ENCODE assay signal across 9 mouse cellular contexts in the genomic region with DNA sequence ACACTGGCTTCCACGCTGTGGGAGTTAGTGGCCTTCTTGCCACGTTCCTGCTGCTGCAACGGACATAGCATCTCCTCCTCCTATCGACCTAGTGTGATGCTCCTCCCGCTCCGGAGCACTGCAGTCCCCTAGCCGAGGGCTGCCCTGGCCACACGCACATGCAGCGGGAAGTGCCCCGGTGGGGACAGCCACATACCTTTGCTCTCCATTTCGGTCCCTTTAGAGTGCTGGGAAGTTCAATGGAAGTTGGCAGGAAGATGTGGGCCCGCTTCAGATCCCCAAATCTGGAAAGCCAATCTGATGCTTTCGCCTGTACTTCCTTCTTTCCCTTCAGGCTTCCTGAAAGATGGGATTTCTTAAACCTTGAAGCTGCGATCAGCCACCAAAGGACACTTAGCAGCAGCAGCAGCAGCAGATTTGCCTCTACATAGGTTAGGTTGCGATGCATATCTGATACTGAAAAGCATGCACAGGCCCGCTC. TPM values are rescaled to one million over a fixed set of nuclear protein-coding genes. Genes with fewer than 3 reads are reported as not detected.
A peak's percentile ranks its signal among the peaks of the same experiment; 100 is the strongest.
DNase-seq lines count a peak whose midpoint lies in the region; ATAC-seq lines count a peak whose summit lies in the region.
"Had no signal": no experiment of that assay in that cellular context is flagged by ENCODE, and none has a peak within 500 bp of the region (broad histone marks: within the 10 kb centered on the region; RNA-seq: fewer than 3 reads in every experiment).

A gene (minus strand): TSS at position 431 of the 481 bp plus-strand sequence.

- H3K9ac ChIP-seq in lung, embryonic 15.5 days = no peak within 1 kb of the TSS
- peak within 1 kb of the TSS; percentile 54 for H3K9ac ChIP-seq in embryonic facial prominence, embryonic 14.5 days (ENCODE audit: low read depth, low read length)
- H3K9ac ChIP-seq: liver, embryonic 14.5 days had no signal

- DNase-seq in lung, postnatal 10 days = no peak
- DNase-seq in embryonic facial prominence, embryonic 14.5 days (ENCODE audit: low spot score) = no peak
- DNase-seq in heart, postnatal 4 days = peak; percentile 4
- DNase-seq in left cerebral cortex, postnatal 4 days = peak; percentile 30
- DNase-seq in right cerebral cortex, postnatal 36 days (ENCODE audit: low spot score in 2 of 2) = peak; percentile 8 to 15
- DNase-seq in spleen, adult 12 weeks (ENCODE audit: low spot score) = no peak

- 0 out of 2 replicates have a peak, but pooled peaks cover 4% of the 10 kb centered on the region for H3K4me1 ChIP-seq in lung, embryonic 15.5 days
- H3K4me1 ChIP-seq in embryonic facial prominence, embryonic 14.5 days (ENCODE audit: control insufficient read depth, insufficient read depth, low read length) = peaks cover 6% of the 10 kb centered on the region

- 1% methylated on average over 16 of the region's 16 CpGs for WGBS in lung, embryonic 15.5 days
- under 1% methylated on average over 16 of the region's 16 CpGs for WGBS in embryonic facial prominence, embryonic 14.5 days

- no peaks in the 10 kb centered on the region for H3K36me3 ChIP-seq in lung, embryonic 15.5 days
- no peaks in the 10 kb centered on the region for H3K36me3 ChIP-seq in embryonic facial prominence, embryonic 14.5 days (ENCODE audit: control insufficient read depth, insufficient read depth, low read length)

- intact Hi-C loops in left cerebral cortex, postnatal 4 days (cut with DNase I) = no loop called here

- no peak within 1 kb of the TSS for H3K27ac ChIP-seq in lung, embryonic 15.5 days
- no peak within 1 kb of the TSS for H3K27ac ChIP-seq in embryonic facial prominence, embryonic 14.5 days (replicated peaks; ENCODE audit: low read depth, low read length)
- H3K27ac ChIP-seq: liver, embryonic 14.5 days had no signal

- ATAC-seq in lung, embryonic 15.5 days (ENCODE audit: borderline replicate concordance, extremely low read depth, low FRiP score, low TSS enrichment) = no peak
- no peak for ATAC-seq in embryonic facial prominence, embryonic 14.5 days (ENCODE audit: low read depth)
- no peak for ATAC-seq in megakaryocyte-erythroid progenitor cell, adult 5-6 weeks (replicated peaks; ENCODE audit: low FRiP score, low TSS enrichment, poor library complexity, severe bottlenecking)

- peaks cover 5% of the 10 kb centered on the region for H3K27me3 ChIP-seq in lung, embryonic 15.5 days
- 0 out of 2 replicates have a peak, but pooled peaks cover 3% of the 10 kb centered on the region for H3K27me3 ChIP-seq in embryonic facial prominence, embryonic 14.5 days (replicated peaks; ENCODE audit: control insufficient read depth, insufficient read depth, low read length)

- H3K9me3 ChIP-seq in lung, embryonic 15.5 days = no peaks in the 10 kb centered on the region
- no peaks in the 10 kb centered on the region for H3K9me3 ChIP-seq in embryonic facial prominence, embryonic 14.5 days (ENCODE audit: control insufficient read depth, low read length)

- H3K4me3 ChIP-seq in lung, embryonic 15.5 days = peak within 1 kb of the TSS; percentile 28
- H3K4me3 ChIP-seq in embryonic facial prominence, embryonic 14.5 days (ENCODE audit: low read depth, low read length) = peak within 1 kb of the TSS; percentile 38

- H3K4me2 ChIP-seq in lung, embryonic 15.5 days = peak within 1 kb of the TSS; percentile 54
- peak within 1 kb of the TSS; percentile 65 for H3K4me2 ChIP-seq in embryonic facial prominence, embryonic 14.5 days (ENCODE audit: low read depth, low read length)

RNA-seq across cellular contexts. Expression of the gene that starts here (rescaled TPM):
- polyA plus RNA-seq in lung, embryonic 15.5 days (2015; fragmentation: Nextera tagmentation; extraction: Ambion mirVana) = 2.1 and 3.4 TPM in 2 replicates
- polyA plus RNA-seq in embryonic facial prominence, embryonic 14.5 days (2014; fragmentation: Nextera tagmentation; extraction: Ambion mirVana) = 7.9 and 8.0 TPM in 2 replicates
- 10 to 100 TPM; 32.5 to 42.0 TPM for total RNA-seq in heart, postnatal 4 days (2021)
- total RNA-seq in left cerebral cortex, postnatal 4 days (2021) = 100 to 1,000 TPM; 138 to 144 TPM
- total RNA-seq in megakaryocyte-erythroid progenitor cell, adult 5-6 weeks (2014; fragmentation: Nextera tagmentation) = not detected in 2 replicates
- total RNA-seq in megakaryocyte-erythroid progenitor cell, adult 5-6 weeks (2017) = not detected in 2 replicates

Comparison
In these comparisons a context has a peak if more than half of its experiments do, and no peak if none do; other contexts are left out.
1. RNA of the gene that starts here (total RNA-seq): 138 to 144 TPM in left cerebral cortex, postnatal 4 days and 32.5 to 42.0 TPM in heart, postnatal 4 days; not detected in megakaryocyte-erythroid progenitor cell, adult 5-6 weeks; every median in the first group is over 10 times any median in the second.
2. DNase-seq: peak in heart, postnatal 4 days (single experiment), left cerebral cortex, postnatal 4 days (single experiment) and right cerebral cortex, postnatal 36 days (2 of 2); none in lung, postnatal 10 days (single experiment), embryonic facial prominence, embryonic 14.5 days (single experiment) and spleen, adult 12 weeks (single experiment).